Comparison of ENCODE assay signal across 8 mouse cellular contexts in the genomic region with DNA sequence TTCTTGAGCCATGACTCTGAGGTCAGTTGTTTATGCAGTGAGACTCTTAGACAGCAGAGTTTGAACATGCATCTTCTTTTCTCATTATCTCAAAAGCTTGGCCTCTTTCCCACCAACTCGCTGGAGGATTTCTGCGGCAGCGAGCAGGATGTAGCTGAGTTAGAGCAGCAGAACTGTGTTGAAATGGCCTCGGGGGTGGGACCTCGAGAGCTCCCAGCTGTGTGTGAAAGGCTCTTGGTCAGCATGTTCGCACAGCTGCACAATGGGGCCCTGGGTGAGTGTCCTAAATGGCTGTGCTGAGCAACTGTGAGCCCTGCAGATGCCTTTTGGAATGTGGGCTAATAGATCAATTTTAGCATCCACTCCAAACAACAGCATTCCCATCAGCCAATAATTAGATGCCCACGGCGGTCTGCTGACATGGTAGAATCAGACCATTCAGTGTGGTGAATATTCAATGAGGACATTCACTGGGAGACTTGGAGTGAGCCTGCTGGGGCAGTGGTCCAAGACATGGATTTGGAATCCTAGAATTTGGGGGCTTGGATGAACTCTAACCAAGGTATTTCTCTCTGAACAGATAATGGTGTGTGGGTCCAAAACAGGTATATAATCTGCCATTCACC. TPM values are rescaled to one million over a fixed set of nuclear protein-coding genes. Genes with fewer than 3 reads are reported as not detected.
DNase-seq lines count a peak whose midpoint lies in the region; ATAC-seq and TF ChIP-seq lines count a peak whose summit lies in the region.

No protein-coding gene starts in this region.

- TF ChIP-seq EP300 in lung, postnatal 0 days (IDR thresholded peaks at IDR 0.05), result peak; percentile 76; the same call in 1 of the 2 replicates

- no peaks in the 10 kb centered on the region for H3K36me3 ChIP-seq in hindbrain, embryonic 14.5 days (replicated peaks; ENCODE audit: control insufficient read depth, insufficient read depth)
- no peaks in the 10 kb centered on the region for H3K36me3 ChIP-seq in lung, postnatal 0 days (ENCODE audit: insufficient read depth, low read length)

- H3K27ac ChIP-seq in hindbrain, embryonic 14.5 days, result peak overlapping the region; percentile 23; the same call in 1 of the 2 replicates
- 0 out of 2 replicates have a peak overlapping the region, but pooled peaks have one; percentile 15 for H3K27ac ChIP-seq in lung, postnatal 0 days (ENCODE audit: low read length)

- no peaks in the 10 kb centered on the region for H3K9me3 ChIP-seq in hindbrain, embryonic 14.5 days (ENCODE audit: control insufficient read depth, low read length)
- H3K9me3 ChIP-seq in lung, postnatal 0 days (ENCODE audit: low read length), result no peaks in the 10 kb centered on the region

- H3K27me3 ChIP-seq in hindbrain, embryonic 14.5 days (ENCODE audit: control insufficient read depth, insufficient read depth, low read length), result no peaks in the 10 kb centered on the region
- no peaks in the 10 kb centered on the region for H3K27me3 ChIP-seq in lung, postnatal 0 days (replicated peaks; ENCODE audit: insufficient read depth, low read length)

- H3K4me1 ChIP-seq in hindbrain, embryonic 14.5 days (replicated peaks; ENCODE audit: control insufficient read depth, insufficient read depth, low read length), result 0 out of 2 replicates have a peak, but pooled peaks cover 7% of the 10 kb centered on the region
- H3K4me1 ChIP-seq in lung, postnatal 0 days (ENCODE audit: insufficient read depth, low read depth, low read length), result 0 out of 2 replicates have a peak, but pooled peaks cover 4% of the 10 kb centered on the region

- peak; percentile 13 for DNase-seq in right cerebral cortex, adult 18-20 months
- DNase-seq in right cerebral cortex, postnatal 36 days (ENCODE audit: low spot score in 2 of 2), result no peak
- peak; percentile 86 for DNase-seq in gastrocnemius, adult 18-20 months (ENCODE audit: low spot score)
- peak; percentile 52 for DNase-seq in hindbrain, embryonic 14.5 days (ENCODE audit: low spot score)
- peak; percentile 92 for DNase-seq in lung, postnatal 0 days (ENCODE audit: low spot score)
- peak; percentile 53 for DNase-seq in testis, postnatal 10 days (ENCODE audit: low spot score)
- DNase-seq in thymus, postnatal 10 days (ENCODE audit: low spot score in 2 of 2), result no peak

- peak; percentile 70; the same call in 1 of the 2 replicates for ATAC-seq in hindbrain, embryonic 14.5 days (ENCODE audit: low FRiP score)
- peak; percentile 94 for ATAC-seq in lung, postnatal 0 days
- no peak for ATAC-seq in erythroblast, adult 5-6 weeks (replicated peaks; ENCODE audit: low FRiP score, poor library complexity, severe bottlenecking)

- no peak overlapping the region for H3K4me3 ChIP-seq in hindbrain, embryonic 14.5 days (replicated peaks; ENCODE audit: low read length)
- H3K4me3 ChIP-seq in lung, postnatal 0 days (ENCODE audit: low read depth, low read length), result no peak overlapping the region

- 0 out of 2 replicates have a peak overlapping the region, but pooled peaks have one; percentile 16 for H3K4me2 ChIP-seq in hindbrain, embryonic 14.5 days (replicated peaks)
- no peak overlapping the region for H3K4me2 ChIP-seq in lung, postnatal 0 days (replicated peaks; ENCODE audit: low read depth, low read length)

- no peak for TF ChIP-seq CTCF in lung, postnatal 0 days (IDR thresholded peaks at IDR 0.05)

- H3K9ac ChIP-seq in hindbrain, embryonic 14.5 days, result no peak overlapping the region
- H3K9ac ChIP-seq in lung, postnatal 0 days (replicated peaks; ENCODE audit: low read depth), result no peak overlapping the region

- 8% methylated on average over 8 of the region's 8 CpGs for WGBS in hindbrain, embryonic 14.5 days
- 33% methylated on average over 8 of the region's 8 CpGs for WGBS in lung, postnatal 0 days

RNA-seq across cellular contexts. Expression of a gene that starts 49.1 kb away (rescaled TPM):
- not detected for total RNA-seq in gastrocnemius, adult 18-20 months (2021)
- polyA plus RNA-seq in hindbrain, embryonic 14.5 days (2014; fragmentation: Nextera tagmentation; extraction: Ambion mirVana), result not detected in 2 replicates
- not detected in 2 replicates for polyA plus RNA-seq in lung, postnatal 0 days (2015; fragmentation: Nextera tagmentation; extraction: Ambion mirVana)
- total RNA-seq in erythroblast, adult 5-6 weeks (2015; ENCODE audit: low replicate concordance), result not detected in 2 replicates
- total RNA-seq in erythroblast, adult 5-6 weeks (2017; ENCODE audit: low replicate concordance), result not detected in 2 replicates

Comparison
In these comparisons a context has a peak if more than half of its experiments do, and no peak if none do; other contexts are left out.
1. DNase-seq: peak in right cerebral cortex, adult 18-20 months (single experiment), gastrocnemius, adult 18-20 months (single experiment), hindbrain, embryonic 14.5 days (single experiment), lung, postnatal 0 days (single experiment) and testis, postnatal 10 days (single experiment); none in right cerebral cortex, postnatal 36 days (0 of 2) and thymus, postnatal 10 days (0 of 2).